Comparison of ENCODE assay signal across 9 mouse cellular contexts in genomic region chr10:127569450-127569849, GRCm38 (mm10). TPM values are rescaled to one million over a fixed set of nuclear protein-coding genes. Genes with fewer than 3 reads are reported as not detected.
DNase-seq lines count a peak whose midpoint lies in the region; ATAC-seq and TF ChIP-seq lines count a peak whose summit lies in the region.
"Had no signal": no experiment of that assay in that cellular context is flagged by ENCODE, and none has a peak within 500 bp of the region (broad histone marks: within the 10 kb centered on the region; RNA-seq: fewer than 3 reads in every experiment).

No protein-coding gene starts in this region.

- H3K36me3 ChIP-seq in forebrain, embryonic 10.5 days (replicated peaks), result peaks cover 92% of the 10 kb centered on the region
- H3K36me3 ChIP-seq in forebrain, embryonic 15.5 days, result peaks cover 78% of the 10 kb centered on the region
- peaks cover 23% of the 10 kb centered on the region; the same call in 1 of the 2 replicates for H3K36me3 ChIP-seq in hindbrain, embryonic 11.5 days (ENCODE audit: control insufficient read depth, insufficient read depth, low read length)

- H3K9me3 ChIP-seq in forebrain, embryonic 10.5 days, result no peaks in the 10 kb centered on the region
- H3K9me3 ChIP-seq in forebrain, embryonic 15.5 days, result no peaks in the 10 kb centered on the region
- H3K9me3 ChIP-seq in hindbrain, embryonic 11.5 days (ENCODE audit: control insufficient read depth, low read length), result no peaks in the 10 kb centered on the region

- 0 out of 2 replicates have a peak, but pooled peaks cover 6% of the 10 kb centered on the region for H3K4me1 ChIP-seq in forebrain, embryonic 10.5 days
- H3K4me1 ChIP-seq in forebrain, embryonic 15.5 days, result no peaks in the 10 kb centered on the region
- no peaks in the 10 kb centered on the region for H3K4me1 ChIP-seq in hindbrain, embryonic 11.5 days (replicated peaks; ENCODE audit: control insufficient read depth, insufficient read depth, low read length)

- peak; percentile 83 for TF ChIP-seq CTCF in brain, embryonic 14.5 days (IDR thresholded peaks at IDR 0.05; ENCODE audit: borderline replicate concordance, extremely low read depth, insufficient read depth, insufficient read length)

- no peak overlapping the region for H3K4me2 ChIP-seq in forebrain, embryonic 15.5 days (replicated peaks)
- H3K4me2 ChIP-seq in hindbrain, embryonic 11.5 days (replicated peaks; ENCODE audit: low read depth, low read length), result no peak overlapping the region

- peak; percentile 73 for DNase-seq in forebrain, embryonic 10.5 days (ENCODE audit: extremely low spot score, low spot score)
- DNase-seq in brain, embryonic 14.5 days (ENCODE audit: low read depth), result peak; percentile 81
- DNase-seq in hindbrain, embryonic 11.5 days (ENCODE audit: low spot score), result peak; percentile 89
- DNase-seq in layer of hippocampus, postnatal 14 days (ENCODE audit: low spot score in 2 of 2), result peak; percentile 60 to 82
- DNase-seq in spleen, adult 18-20 months, result peak; percentile 27 to 66

- no peak for TF ChIP-seq POLR2A in brain, embryonic 14.5 days (IDR thresholded peaks at IDR 0.05; ENCODE audit: borderline replicate concordance, extremely low read depth, insufficient read depth, insufficient read length, poor library complexity, severe bottlenecking)

- WGBS in forebrain, embryonic 10.5 days, result 42% methylated on average over 3 of the region's 3 CpGs
- WGBS in forebrain, embryonic 15.5 days, result 40% methylated on average over 3 of the region's 3 CpGs
- 46% methylated on average over 3 of the region's 3 CpGs for WGBS in hindbrain, embryonic 11.5 days

- H3K4me3 ChIP-seq in forebrain, embryonic 10.5 days, result no peak overlapping the region
- no peak overlapping the region for H3K4me3 ChIP-seq in forebrain, embryonic 15.5 days
- no peak overlapping the region for H3K4me3 ChIP-seq in hindbrain, embryonic 11.5 days (ENCODE audit: low read depth, low read length)
- H3K4me3 ChIP-seq: myocyte had no signal

- H3K9ac ChIP-seq in forebrain, embryonic 15.5 days (replicated peaks), result no peak overlapping the region
- no peak overlapping the region for H3K9ac ChIP-seq in hindbrain, embryonic 11.5 days (ENCODE audit: low read depth, low read length)

- H3K27ac ChIP-seq in forebrain, embryonic 10.5 days, result no peak overlapping the region
- H3K27ac ChIP-seq in forebrain, embryonic 15.5 days (replicated peaks), result no peak overlapping the region
- H3K27ac ChIP-seq in hindbrain, embryonic 11.5 days (ENCODE audit: low read depth, low read length), result no peak overlapping the region

- H3K27me3 ChIP-seq in forebrain, embryonic 10.5 days (ENCODE audit: poor library complexity, severe bottlenecking), result no peaks in the 10 kb centered on the region
- H3K27me3 ChIP-seq in forebrain, embryonic 15.5 days, result no peaks in the 10 kb centered on the region
- no peaks in the 10 kb centered on the region for H3K27me3 ChIP-seq in hindbrain, embryonic 11.5 days (ENCODE audit: control insufficient read depth, insufficient read depth, low read length)

- no peak; the same call in 1 of the 2 replicates for ATAC-seq in forebrain, embryonic 15.5 days (replicated peaks)
- ATAC-seq in erythroid progenitor cell, adult 5-6 weeks (replicated peaks; ENCODE audit: low FRiP score, poor library complexity, severe bottlenecking), result peak; percentile 63
- no peak for ATAC-seq in hindbrain, embryonic 11.5 days (ENCODE audit: low FRiP score)
- peak; percentile 82 for ATAC-seq in megakaryocyte, adult 5-6 weeks (ENCODE audit: poor library complexity, severe bottlenecking)

RNA-seq across cellular contexts. Expression of gene Nxph4, which starts 35.1 kb away (rescaled TPM):
- 3.0 and 9.5 TPM in 2 replicates for polyA plus RNA-seq in forebrain, embryonic 10.5 days (2016; fragmentation: Nextera tagmentation; extraction: Ambion mirVana)
- 38.9 and 40.2 TPM in 2 replicates for polyA plus RNA-seq in forebrain, embryonic 15.5 days (2015; fragmentation: Nextera tagmentation; extraction: Ambion mirVana)
- 19.9 and 48.8 TPM in 2 replicates for polyA plus RNA-seq in brain, embryonic 14.5 days (2012; rRNA removed)
- not detected in 2 replicates for total RNA-seq in erythroid progenitor cell, adult 5-6 weeks (2015; ENCODE audit: low replicate concordance)
- total RNA-seq in erythroid progenitor cell, adult 5-6 weeks (2017; ENCODE audit: low replicate concordance), result not detected in 2 replicates
- 54.5 and 59.8 TPM in 2 replicates for polyA plus RNA-seq in hindbrain, embryonic 11.5 days (2014; fragmentation: Nextera tagmentation; extraction: Ambion mirVana)
- 1 to 10 TPM; 2.7 TPM for total RNA-seq in layer of hippocampus, postnatal 14 days (2021)
- not detected in 2 replicates for total RNA-seq in megakaryocyte, adult 5-6 weeks (2015)
- not detected in 2 replicates for total RNA-seq in megakaryocyte, adult 5-6 weeks (2017)

RNA-seq across cellular contexts. Expression of gene Shmt2, which starts 47.2 kb away (rescaled TPM):
- polyA plus RNA-seq in forebrain, embryonic 10.5 days (2016; fragmentation: Nextera tagmentation; extraction: Ambion mirVana), result 124 and 129 TPM in 2 replicates
- polyA plus RNA-seq in forebrain, embryonic 15.5 days (2015; fragmentation: Nextera tagmentation; extraction: Ambion mirVana), result 75.2 and 78.5 TPM in 2 replicates
- polyA plus RNA-seq in brain, embryonic 14.5 days (2012; rRNA removed), result 80.8 and 100 TPM in 2 replicates
- total RNA-seq in erythroid progenitor cell, adult 5-6 weeks (2015; ENCODE audit: low replicate concordance), result 17.2 and 28.1 TPM in 2 replicates
- total RNA-seq in erythroid progenitor cell, adult 5-6 weeks (2017; ENCODE audit: low replicate concordance), result 21.4 and 24.8 TPM in 2 replicates
- polyA plus RNA-seq in hindbrain, embryonic 11.5 days (2014; fragmentation: Nextera tagmentation; extraction: Ambion mirVana), result 70.3 and 70.4 TPM in 2 replicates
- 10 to 100 TPM; 33.0 to 35.5 TPM for total RNA-seq in layer of hippocampus, postnatal 14 days (2021)
- total RNA-seq in megakaryocyte, adult 5-6 weeks (2015), result 31.3 and 31.9 TPM in 2 replicates
- total RNA-seq in megakaryocyte, adult 5-6 weeks (2017), result 27.8 and 33.1 TPM in 2 replicates

RNA-seq across cellular contexts. Expression of gene Lrp1, which starts 51.5 kb away (rescaled TPM):
- polyA plus RNA-seq in forebrain, embryonic 10.5 days (2016; fragmentation: Nextera tagmentation; extraction: Ambion mirVana), result 66.5 and 67.4 TPM in 2 replicates
- 93.1 and 95.7 TPM in 2 replicates for polyA plus RNA-seq in forebrain, embryonic 15.5 days (2015; fragmentation: Nextera tagmentation; extraction: Ambion mirVana)
- polyA plus RNA-seq in brain, embryonic 14.5 days (2012; rRNA removed), result 155 and 269 TPM in 2 replicates
- total RNA-seq in erythroid progenitor cell, adult 5-6 weeks (2015; ENCODE audit: low replicate concordance), result 19.7 and 21.6 TPM in 2 replicates
- total RNA-seq in erythroid progenitor cell, adult 5-6 weeks (2017; ENCODE audit: low replicate concordance), result 11.5 and 13.1 TPM in 2 replicates
- 66.3 and 67.1 TPM in 2 replicates for polyA plus RNA-seq in hindbrain, embryonic 11.5 days (2014; fragmentation: Nextera tagmentation; extraction: Ambion mirVana)
- total RNA-seq in layer of hippocampus, postnatal 14 days (2021), result 100 to 1,000 TPM; 287 to 301 TPM
- 85.5 and 104 TPM in 2 replicates for total RNA-seq in megakaryocyte, adult 5-6 weeks (2015)
- 62.4 and 72.2 TPM in 2 replicates for total RNA-seq in megakaryocyte, adult 5-6 weeks (2017)

RNA-seq across cellular contexts. Expression of gene Ndufa4l2, which starts 54.7 kb away (rescaled TPM):
- polyA plus RNA-seq in forebrain, embryonic 10.5 days (2016; fragmentation: Nextera tagmentation; extraction: Ambion mirVana), result 2.6 and 2.9 TPM in 2 replicates
- polyA plus RNA-seq in forebrain, embryonic 15.5 days (2015; fragmentation: Nextera tagmentation; extraction: Ambion mirVana), result 17.1 and 18.0 TPM in 2 replicates
- polyA plus RNA-seq in brain, embryonic 14.5 days (2012; rRNA removed), result 10.8 and 13.0 TPM in 2 replicates
- total RNA-seq in erythroid progenitor cell, adult 5-6 weeks (2015; ENCODE audit: low replicate concordance), result not detected in 2 replicates
- total RNA-seq in erythroid progenitor cell, adult 5-6 weeks (2017; ENCODE audit: low replicate concordance), result not detected in 2 replicates
- 6.5 and 7.0 TPM in 2 replicates for polyA plus RNA-seq in hindbrain, embryonic 11.5 days (2014; fragmentation: Nextera tagmentation; extraction: Ambion mirVana)
- 1 to 10 TPM; 4.8 to 6.9 TPM for total RNA-seq in layer of hippocampus, postnatal 14 days (2021)
- not detected in 2 replicates for total RNA-seq in megakaryocyte, adult 5-6 weeks (2015)
- not detected in 2 replicates for total RNA-seq in megakaryocyte, adult 5-6 weeks (2017)

Comparison
In these comparisons a context has a peak if more than half of its experiments do, and no peak if none do; other contexts are left out.
1. ATAC-seq: peak in erythroid progenitor cell, adult 5-6 weeks (single experiment) and megakaryocyte, adult 5-6 weeks (single experiment); none in forebrain, embryonic 15.5 days (single experiment) and hindbrain, embryonic 11.5 days (single experiment).
2. Peak in every context shown above with its lines, with median percentiles within 50 percentile points of each other: DNase-seq.